Mouse (Mus musculus) lung, postnatal 0 days (tissue): Measurements from ENCODE around the gene Car15. TPM values are rescaled to one million over a fixed set of nuclear protein-coding genes. Genes with fewer than 3 reads are reported as not detected.
A peak's percentile ranks its signal among the peaks of the same experiment; 100 is the strongest.

Experiments
- ATAC-seq: fragments of 200-750 bp; cut with Nextera tagmentation; 2 replicates; pipeline ENCODE4 v1.8.0; 2017; ENCODE audit warnings: moderate library complexity
- DNase-seq: peaks from one replicate; pipeline ENCODE4 v3.0.0-alpha.2; 2016; ENCODE audit warnings: low spot score
- H3K27ac ChIP-seq: fragments of 300-500 bp; sonication (generic); 2 replicates; pipeline ENCODE4 v1.5.1; 2014; ENCODE audit warnings: antibody characterized with exemption, mild to moderate bottlenecking, low read length, mixed read lengths
- H3K27me3 ChIP-seq: fragments of 300-500 bp; sonication (generic); replicated peaks from 2 replicates; pipeline ENCODE4 v1.6.1; 2014; ENCODE audit warnings: low read length, mixed read lengths; ENCODE audit not compliant: insufficient read depth
- H3K36me3 ChIP-seq: fragments of 300-500 bp; sonication (generic); 2 replicates; pipeline ENCODE4 v1.6.1; 2014; ENCODE audit warnings: low read length, mixed read lengths; ENCODE audit not compliant: insufficient read depth
- H3K4me1 ChIP-seq: fragments of 300-500 bp; sonication (generic); 2 replicates; pipeline ENCODE4 v1.6.1; 2014; ENCODE audit warnings: antibody characterized with exemption, low read depth, low read length, mixed read lengths; ENCODE audit not compliant: insufficient read depth
- H3K4me2 ChIP-seq: fragments of 300-500 bp; sonication (generic); replicated peaks from 2 replicates; pipeline ENCODE4 v1.6.1; 2014; ENCODE audit warnings: low read depth, mild to moderate bottlenecking, low read length, moderate library complexity, mixed read lengths
- H3K4me3 ChIP-seq: fragments of 300-500 bp; sonication (generic); 2 replicates; pipeline ENCODE4 v1.5.1; 2014; ENCODE audit warnings: low read depth, low read length
- H3K9ac ChIP-seq: fragments of 300-500 bp; sonication (generic); replicated peaks from 2 replicates; pipeline ENCODE4 v1.6.1; 2014; ENCODE audit warnings: low read depth, mild to moderate bottlenecking
- H3K9me3 ChIP-seq: fragments of 300-500 bp; sonication (generic); 2 replicates; pipeline ENCODE4 v1.6.1; 2016; ENCODE audit warnings: low read length, mixed read lengths
- CTCF ChIP-seq: IDR thresholded peaks from 2 replicates; pipeline ENCODE4 v1.5.1; 2016; ENCODE audit warnings: antibody characterized with exemption, mild to moderate bottlenecking
- EP300 ChIP-seq: IDR thresholded peaks from 2 replicates; pipeline ENCODE4 v1.6.1; 2016; ENCODE audit warnings: antibody characterized with exemption, mild to moderate bottlenecking, control low read depth
- WGBS: fragments of 180-500 bp; shearing (Covaris S2); extraction: QIAGEN DNeasy Blood & Tissue Kit; methylation state at CpG from one replicate; pipeline ENCODE4 v1.1.7; 2014; 5-methylcytosine and 5-hydroxymethylcytosine counted together
- polyA plus RNA-seq: library from polyadenylated mRNA; unstranded; fragments of >200 nt; fragmentation: Nextera tagmentation; extraction: Ambion mirVana; gene quantifications from 2 replicates; pipeline ENCODE4 v1.2.1, GENCODE M21; 2015

Car15 gene
- polyA plus RNA-seq, 1 experiment from 2014 or later, result 1.8 TPM

GRCm38 (mm10) chr16:17851331-17851730, 13.2 kb upstream of the Car15 start:
- no peak overlapping the region for H3K4me3 ChIP-seq
- H3K9me3 ChIP-seq, result no peaks in the 10 kb centered on the region
- no peaks in the 10 kb centered on the region for H3K27me3 ChIP-seq
- 97% methylated on average over 5 of the region's 5 CpGs for WGBS
- H3K4me2 ChIP-seq, result no peak overlapping the region
- H3K4me1 ChIP-seq, result no peaks in the 10 kb centered on the region
- TF ChIP-seq EP300 (no peak), CTCF (no peak)
- H3K36me3 ChIP-seq, result peaks cover 49% of the 10 kb centered on the region
- no peak for ATAC-seq
- no peak overlapping the region for H3K9ac ChIP-seq
- DNase-seq, result no peak
- no peak overlapping the region for H3K27ac ChIP-seq

DNA sequence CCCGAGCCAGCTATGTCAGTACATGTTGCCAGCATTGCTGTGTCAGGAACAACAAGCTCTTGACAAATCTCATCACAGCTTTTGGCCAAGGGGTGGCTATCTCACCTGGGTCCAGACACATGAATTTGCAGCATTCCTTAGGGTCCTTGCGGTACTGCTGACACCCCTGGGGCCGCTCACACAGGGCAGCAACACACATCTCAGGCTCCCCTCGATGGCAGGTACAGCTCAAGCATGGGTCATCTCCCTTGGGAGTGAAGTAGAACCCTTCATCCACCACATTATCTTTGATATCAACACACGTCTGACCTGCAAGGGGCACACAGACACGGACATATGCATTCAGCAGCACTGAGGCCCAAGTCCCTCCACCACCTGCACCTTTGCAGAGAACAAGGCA, 11.3 kb upstream of the Car15 start:
- H3K9ac ChIP-seq, result no peak overlapping the region
- H3K27ac ChIP-seq, result no peak overlapping the region
- no peaks in the 10 kb centered on the region for H3K4me1 ChIP-seq
- ATAC-seq (no peak), DNase-seq (no peak)
- no peaks in the 10 kb centered on the region for H3K27me3 ChIP-seq
- TF ChIP-seq CTCF, result no peak
- TF ChIP-seq EP300, result no peak
- no peak overlapping the region for H3K4me2 ChIP-seq
- peaks cover 51% of the 10 kb centered on the region for H3K36me3 ChIP-seq
- 82% methylated on average over 6 of the region's 6 CpGs for WGBS
- H3K9me3 ChIP-seq, result no peaks in the 10 kb centered on the region
- H3K4me3 ChIP-seq, result no peak overlapping the region

DNA sequence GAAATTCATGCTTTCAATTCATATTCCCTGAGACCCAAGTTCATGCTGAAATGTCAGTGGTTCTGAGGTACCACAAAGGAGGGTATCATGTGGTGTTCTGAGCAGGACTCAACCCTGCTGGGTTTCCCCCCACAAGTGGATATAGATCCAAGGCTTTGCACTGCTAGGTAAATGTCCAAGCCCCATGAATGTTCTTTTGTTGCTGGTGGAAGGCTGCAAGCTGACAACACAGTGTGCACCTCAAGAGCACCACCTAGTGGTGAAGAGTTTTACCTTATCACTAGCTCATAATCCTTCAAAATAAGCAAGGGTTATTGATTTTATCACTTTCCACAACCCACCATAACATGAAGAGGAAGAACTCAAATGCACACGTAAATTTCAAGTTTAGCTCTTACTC, 10.8 kb upstream of the Car15 start:
- no peaks in the 10 kb centered on the region for H3K9me3 ChIP-seq
- H3K4me3 ChIP-seq, result no peak overlapping the region
- no peak for TF ChIP-seq EP300
- peak; percentile 82 for TF ChIP-seq CTCF
- peaks cover 52% of the 10 kb centered on the region for H3K36me3 ChIP-seq
- peak; percentile 61 for DNase-seq
- H3K27ac ChIP-seq, result no peak overlapping the region
- H3K9ac ChIP-seq, result no peak overlapping the region
- H3K27me3 ChIP-seq, result no peaks in the 10 kb centered on the region
- no peaks in the 10 kb centered on the region for H3K4me1 ChIP-seq
- H3K4me2 ChIP-seq, result no peak overlapping the region
- ATAC-seq, result no peak
- whole genome bisulfite sequencing, result 10% methylated on average over 1 of the region's 1 CpGs

DNA sequence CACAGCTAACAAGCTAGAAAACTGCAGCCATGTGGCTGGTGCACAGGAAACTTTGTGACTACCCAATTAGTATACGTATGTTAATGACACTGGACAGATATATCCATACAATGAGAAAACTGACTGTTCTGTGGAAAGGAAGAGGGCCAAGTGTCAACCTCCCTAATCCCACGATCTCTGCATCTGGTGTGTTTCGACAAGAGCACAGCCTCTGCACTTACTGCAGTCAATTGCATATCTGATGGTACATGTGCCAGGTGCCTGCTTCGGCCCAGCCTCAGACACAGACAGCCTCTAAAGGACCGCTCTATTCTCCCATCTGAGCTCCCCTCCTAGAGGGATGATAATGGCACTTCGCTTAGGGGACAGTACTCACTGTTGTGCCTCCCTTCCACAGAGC, 10.3 kb upstream of the Car15 start:
- no peaks in the 10 kb centered on the region for H3K27me3 ChIP-seq
- ATAC-seq (no peak), DNase-seq (no peak)
- H3K9ac ChIP-seq, result no peak overlapping the region
- H3K4me1 ChIP-seq, result no peaks in the 10 kb centered on the region
- no peaks in the 10 kb centered on the region for H3K9me3 ChIP-seq
- H3K4me2 ChIP-seq, result no peak overlapping the region
- TF ChIP-seq EP300 (no peak), CTCF (no peak)
- no peak overlapping the region for H3K4me3 ChIP-seq
- peaks cover 55% of the 10 kb centered on the region for H3K36me3 ChIP-seq
- WGBS, result 95% methylated on average over 6 of the region's 6 CpGs
- H3K27ac ChIP-seq, result no peak overlapping the region

DNA sequence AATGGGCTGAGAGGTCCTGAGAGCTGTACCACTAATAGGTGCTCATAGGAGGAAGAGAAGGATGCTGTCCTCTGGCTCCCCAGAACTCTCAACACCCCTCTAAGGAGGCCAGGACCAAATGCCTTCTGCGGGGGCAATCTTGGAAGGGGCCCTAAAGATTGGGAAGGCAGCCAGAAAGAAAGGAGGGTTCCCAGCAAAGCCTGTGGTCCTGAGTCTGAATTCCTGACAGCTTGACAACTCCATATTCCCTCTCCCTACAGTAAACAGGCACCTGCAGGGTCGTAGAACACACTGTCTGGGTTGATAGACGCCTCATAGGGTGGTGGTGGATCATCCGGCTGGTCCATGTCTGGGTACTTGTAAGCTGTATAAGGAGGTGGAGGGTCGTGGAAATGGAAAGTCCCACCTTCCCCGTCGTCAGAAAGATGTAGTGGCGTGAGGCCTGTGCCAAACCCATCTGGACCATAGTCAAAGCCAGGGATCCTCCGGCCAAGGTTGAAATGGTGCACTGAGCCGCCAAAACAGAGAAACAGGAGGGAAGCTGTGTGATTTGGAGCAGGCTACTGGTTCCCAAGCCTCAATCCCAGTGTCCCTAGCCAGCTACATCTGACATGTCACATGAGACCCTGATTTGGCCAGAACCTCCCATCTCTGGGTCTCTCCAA, 5.7 kb upstream of the Car15 start:
- no peak overlapping the region for H3K4me3 ChIP-seq
- 93% methylated on average over 10 of the region's 10 CpGs for WGBS
- no peaks in the 10 kb centered on the region for H3K4me1 ChIP-seq
- H3K9me3 ChIP-seq, result no peaks in the 10 kb centered on the region
- no peak overlapping the region for H3K4me2 ChIP-seq
- peaks cover 56% of the 10 kb centered on the region; the same call in 1 of the 2 replicates for H3K36me3 ChIP-seq
- H3K27ac ChIP-seq, result no peak overlapping the region
- no peak for DNase-seq
- no peaks in the 10 kb centered on the region for H3K27me3 ChIP-seq
- TF ChIP-seq EP300 (no peak), CTCF (no peak)
- ATAC-seq, result no peak
- H3K9ac ChIP-seq, result no peak overlapping the region

DNA sequence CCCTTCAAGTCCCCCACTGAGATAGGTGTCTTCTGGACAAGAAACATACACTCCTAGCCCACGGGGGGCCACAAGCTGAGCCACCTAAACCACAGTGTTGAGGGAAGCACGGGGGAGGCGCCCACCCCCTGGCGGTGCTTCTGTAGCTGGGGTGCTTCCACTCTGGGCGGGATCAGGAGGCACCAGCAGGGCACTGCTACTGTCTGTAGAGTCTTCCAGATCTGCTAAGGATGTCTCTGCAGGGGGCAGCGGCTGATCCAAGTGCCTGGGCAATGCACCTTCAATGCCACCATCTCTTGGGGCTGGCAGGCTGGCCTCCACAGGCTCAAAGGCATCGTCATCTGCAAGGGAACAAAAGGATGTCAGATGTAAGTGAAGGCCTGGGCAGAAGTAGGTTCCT, 4.3 kb upstream of the Car15 start:
- no peak for DNase-seq
- Histone ChIP-seq H3K36me3 (peaks cover 47% of the 10 kb centered on the region; the same call in 1 of the 2 replicates), H3K9ac (no peak overlapping the region), H3K27me3 (no peaks in the 10 kb centered on the region), H3K4me2 (no peak overlapping the region), H3K9me3 (no peaks in the 10 kb centered on the region), H3K4me3 (no peak overlapping the region), H3K27ac (no peak overlapping the region), H3K4me1 (no peaks in the 10 kb centered on the region)
- TF ChIP-seq CTCF (no peak), EP300 (no peak)
- WGBS, result 91% methylated on average over 7 of the region's 7 CpGs
- ATAC-seq, result no peak

DNA sequence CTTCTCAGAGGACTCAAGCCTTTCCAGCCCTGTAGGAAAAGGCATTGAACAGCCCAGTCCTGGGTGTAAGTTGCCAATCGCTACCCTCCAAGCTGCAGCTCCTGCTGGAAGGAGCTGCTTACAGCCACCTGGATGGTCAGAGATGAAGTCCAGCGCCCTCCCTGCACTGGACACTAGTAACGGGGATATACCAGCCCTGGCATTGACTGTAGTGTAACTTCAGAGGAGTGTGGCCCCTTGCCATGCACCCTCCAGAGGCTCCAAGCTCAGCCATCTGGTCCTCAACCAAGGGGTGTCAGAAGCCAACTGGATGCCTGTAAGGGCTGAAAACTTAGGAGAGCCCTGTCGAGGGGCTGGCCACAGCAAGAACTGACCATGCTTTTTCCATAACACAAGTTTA, 1.8 kb upstream of the Car15 start:
- Histone ChIP-seq H3K4me3 (no peak overlapping the region), H3K9ac (no peak overlapping the region), H3K27ac (no peak overlapping the region), H3K27me3 (peaks cover 6% of the 10 kb centered on the region; the same call in 1 of the 2 replicates), H3K36me3 (peaks cover 27% of the 10 kb centered on the region; the same call in 1 of the 2 replicates), H3K4me1 (no peaks in the 10 kb centered on the region), H3K9me3 (no peaks in the 10 kb centered on the region), H3K4me2 (no peak overlapping the region)
- DNase-seq (no peak), ATAC-seq (no peak)
- TF ChIP-seq EP300 (no peak), CTCF (no peak)
- WGBS, result 77% methylated on average over 4 of the region's 4 CpGs
